Mouse (Mus musculus) ES-E14 (cell line): ENCODE measurements at regions not wholly inside any gene's neighbourhood (a gene's known extent, or its start where the extent isn't known, plus 50 kb on each side); places are given as distances from the start of the nearest gene placed in this dataset.

Experiments used
- MAFK ChIP-seq: IDR thresholded peaks from 2 replicates; pipeline ENCODE4 v1.6.1; 2014; ENCODE audit warnings: mild to moderate bottlenecking, low read depth, low read length, inconsistent platforms; ENCODE audit not compliant: insufficient read depth
- ZNF384 ChIP-seq: IDR thresholded peaks from 2 replicates; pipeline ENCODE4 v1.6.1; 2012; ENCODE audit warnings: low read depth, low read length, inconsistent platforms

DNA sequence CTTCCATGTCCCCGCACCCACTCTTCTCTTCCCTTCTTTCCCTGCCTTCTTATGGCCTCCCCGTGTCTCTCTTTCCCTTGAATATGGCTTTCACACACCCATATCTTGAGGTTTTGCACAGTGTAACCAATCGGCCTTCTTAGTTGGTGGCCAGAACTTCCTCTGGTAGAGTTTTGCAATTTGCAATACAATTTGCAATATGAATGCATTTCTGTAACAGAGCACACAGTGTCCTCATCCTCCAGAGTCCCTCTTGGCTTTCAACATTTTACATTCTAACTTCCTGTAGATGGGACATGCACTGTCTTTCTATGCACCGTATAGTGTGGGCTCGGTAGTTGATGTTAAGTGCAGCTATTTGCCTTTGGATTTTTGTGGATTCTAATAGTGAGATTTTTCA, 265.7 kb upstream of the Kcnj16 start:
- TF ChIP-seq ZNF384: no peak
- TF ChIP-seq MAFK: no peak
